Mouse (Mus musculus): ENCODE measurements around the gene Armc9. TPM values are rescaled to one million over a fixed set of nuclear protein-coding genes. Genes with fewer than 3 reads are reported as not detected.

The Armc9 gene
- total and polyA plus RNA-seq, 3 experiments = 7.2 to 12.0 TPM; not detected in 1

DNA sequence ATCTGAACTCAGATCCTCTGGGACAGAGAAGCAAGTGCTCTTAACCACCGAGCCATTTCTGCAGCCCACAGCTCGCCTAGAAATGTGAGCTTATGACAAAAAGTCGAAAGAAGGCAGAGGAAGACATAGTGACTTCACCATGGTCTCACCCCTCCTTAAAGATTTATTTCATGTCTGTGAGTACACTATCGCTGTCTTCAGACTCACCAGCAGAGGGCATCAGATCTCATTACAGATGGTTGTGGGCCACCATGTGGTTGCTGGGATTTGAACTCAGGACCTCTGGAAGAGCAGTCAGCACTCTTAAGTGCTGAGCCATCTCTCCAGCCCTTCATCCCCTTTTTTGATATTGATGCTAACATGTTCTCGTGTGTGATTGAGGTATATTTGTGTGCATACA, 20.0 kb downstream of the Armc9 start:
- Histone ChIP-seq H3K9ac (ENCODE audit: control insufficient read depth, low read depth, low read length, poor library complexity, severe bottlenecking) (no peak overlapping the region), H3K27me3 (ENCODE audit: control insufficient read depth in 1 of 2, insufficient read depth in 2 of 2, low read length in 2 of 2) (no peaks in the 10 kb centered on the region), H3K4me1 (ENCODE audit: control insufficient read depth in 1 of 2, insufficient read depth in 2 of 2, low read length in 2 of 2) (no peaks in the 10 kb centered on the region), H3K9me3 (replicated peaks; ENCODE audit: insufficient read depth, low read length) (no peaks in the 10 kb centered on the region), H3K79me2 (ENCODE audit: control insufficient read depth, insufficient read depth, low read length, poor library complexity) (no peaks in the 10 kb centered on the region), H3K4me3 (ENCODE audit: control insufficient read depth in 1 of 2, insufficient read depth in 1 of 2, low read depth in 2 of 2, low read length in 2 of 2) (no peak overlapping the region), H3K36me3 (ENCODE audit: control insufficient read depth in 1 of 2, insufficient read depth in 2 of 2, low read length in 2 of 2) (no peaks in the 10 kb centered on the region; a peak in 1 of 4 replicates), H3K27ac (ENCODE audit: control insufficient read depth, low read depth, low read length) (no peak overlapping the region)
- TF ChIP-seq SMC3 (IDR thresholded peaks at IDR 0.05; ENCODE audit: low read depth, low read length) = no peak
- no peak for TF ChIP-seq MYB (IDR thresholded peaks at IDR 0.05; ENCODE audit: low read depth, low read length)
- no peak for TF ChIP-seq POLR2A (IDR thresholded peaks at IDR 0.05; ENCODE audit: control insufficient read depth in 1 of 2, insufficient read depth in 1 of 2, low read depth in 1 of 2, low read length in 2 of 2, poor library complexity in 1 of 2)
- no peak for TF ChIP-seq NELFE (IDR thresholded peaks at IDR 0.05; ENCODE audit: low read depth, low read length)
- no peak for TF ChIP-seq GATA1 (IDR thresholded peaks at IDR 0.05; ENCODE audit: low read depth, low read length)
- TF ChIP-seq JUND (IDR thresholded peaks at IDR 0.05; ENCODE audit: low read depth, low read length) = no peak
- no peak for TF ChIP-seq RAD21 (IDR thresholded peaks at IDR 0.05; ENCODE audit: low read depth, low read length)
- TF ChIP-seq POLR2AphosphoS2 (IDR thresholded peaks at IDR 0.05; ENCODE audit: low read length) = no peak
- no peak for TF ChIP-seq ELF1 (IDR thresholded peaks at IDR 0.05; ENCODE audit: low read depth, low read length)
- TF ChIP-seq CHD1 (IDR thresholded peaks at IDR 0.05; ENCODE audit: low read depth, low read length) = no peak
- DNase-seq (ENCODE audit: low read depth, low spot score) = no peak

DNA sequence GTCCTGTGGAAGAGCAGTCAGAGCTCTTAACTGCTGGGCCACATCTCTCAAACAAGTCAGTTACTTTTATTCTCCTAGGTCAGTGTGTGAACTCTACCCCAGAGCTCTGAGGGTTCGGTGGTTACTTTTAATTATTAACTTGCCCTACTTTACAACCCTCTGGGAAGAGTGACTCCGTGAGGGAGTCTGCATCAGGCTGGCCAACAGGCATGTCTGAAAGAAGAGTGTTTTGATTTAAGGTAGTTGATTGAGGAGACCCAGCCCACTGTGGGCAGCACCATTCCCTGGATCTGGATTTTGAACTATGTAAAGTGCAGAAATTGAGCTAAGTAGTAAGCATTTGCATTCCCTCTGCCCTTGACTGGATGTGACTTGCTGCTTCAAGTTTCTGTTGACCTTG, 21.5 kb downstream of the Armc9 start:
- Histone ChIP-seq H3K79me2 (ENCODE audit: control insufficient read depth, insufficient read depth, low read length, poor library complexity) (no peaks in the 10 kb centered on the region), H3K36me3 (ENCODE audit: control insufficient read depth in 1 of 2, insufficient read depth in 2 of 2, low read length in 2 of 2) (no peaks in the 10 kb centered on the region; a peak in 1 of 4 replicates), H3K27ac (ENCODE audit: control insufficient read depth, low read depth, low read length) (no peak overlapping the region)

DNA sequence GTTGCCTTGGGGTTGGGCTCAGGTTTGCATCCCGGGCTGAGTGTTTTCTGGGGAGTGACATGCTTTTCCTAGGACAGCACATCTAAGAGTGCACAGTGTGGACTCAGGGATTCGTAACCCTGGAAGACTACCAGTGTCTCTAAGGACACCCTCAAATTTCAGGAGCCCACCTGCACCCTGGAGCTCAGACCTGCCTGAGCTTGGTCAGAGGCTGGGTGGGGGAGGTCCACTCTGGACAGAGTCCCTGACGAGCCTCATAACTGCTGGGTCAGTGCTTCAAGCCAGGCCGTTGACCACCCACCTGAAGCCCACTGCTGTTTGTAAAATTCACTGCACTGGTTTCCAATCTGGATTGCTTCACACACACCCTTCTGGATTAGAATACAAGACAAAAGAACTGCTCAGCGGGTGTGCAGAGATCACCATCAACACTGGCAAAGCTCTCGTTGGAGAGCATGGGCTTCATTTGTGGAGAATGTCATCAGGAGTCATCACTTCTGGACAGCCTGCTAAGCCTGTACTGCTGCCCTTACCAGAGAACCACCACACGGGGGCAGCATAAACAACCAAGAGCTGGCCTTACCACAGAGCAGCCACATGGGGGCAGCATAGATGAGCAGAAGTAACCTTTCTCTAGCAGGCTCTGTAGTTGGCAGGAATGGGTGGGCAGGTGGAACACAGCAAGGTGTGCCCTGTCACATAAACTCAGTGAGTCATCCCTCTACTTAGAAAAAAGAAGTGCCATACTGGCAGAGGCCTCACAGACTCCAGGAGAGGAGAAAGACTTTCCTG, 24.1 kb downstream of the Armc9 start:
- peak; percentile 89 for DNase-seq (ENCODE audit: low read depth, low spot score)
- Histone ChIP-seq H3K79me2 (ENCODE audit: control insufficient read depth, insufficient read depth, low read length, poor library complexity) (no peaks in the 10 kb centered on the region), H3K4me1 (ENCODE audit: control insufficient read depth in 1 of 2, insufficient read depth in 2 of 2, low read length in 2 of 2) (no peaks in the 10 kb centered on the region), H3K27ac (ENCODE audit: control insufficient read depth, low read depth, low read length) (no peak overlapping the region), H3K4me3 (ENCODE audit: control insufficient read depth in 1 of 2, insufficient read depth in 1 of 2, low read depth in 2 of 2, low read length in 2 of 2) (no peak overlapping the region), H3K9ac (ENCODE audit: control insufficient read depth, low read depth, low read length, poor library complexity, severe bottlenecking) (no peak overlapping the region), H3K9me3 (replicated peaks; ENCODE audit: insufficient read depth, low read length) (no peaks in the 10 kb centered on the region), H3K36me3 (ENCODE audit: control insufficient read depth in 1 of 2, insufficient read depth in 2 of 2, low read length in 2 of 2) (no peaks in the 10 kb centered on the region; a peak in 1 of 4 replicates), H3K27me3 (ENCODE audit: control insufficient read depth in 1 of 2, insufficient read depth in 2 of 2, low read length in 2 of 2) (no peaks in the 10 kb centered on the region)
- TF ChIP-seq RCOR1 (IDR thresholded peaks at IDR 0.05; ENCODE audit: low read depth, low read length) (peak; percentile 42; the same call in 1 of the 2 replicates), TCF12 (IDR thresholded peaks at IDR 0.05; ENCODE audit: low read depth, low read length) (peak; percentile 10; the same call in 1 of the 2 replicates), GABPA (IDR thresholded peaks at IDR 0.05; ENCODE audit: low read depth, low read length) (no peak), ZMIZ1 (IDR thresholded peaks at IDR 0.05; ENCODE audit: low read depth, low read length) (no peak), POLR2A (IDR thresholded peaks at IDR 0.05; ENCODE audit: control insufficient read depth in 1 of 2, insufficient read depth in 1 of 2, low read depth in 1 of 2, low read length in 2 of 2, poor library complexity in 1 of 2) (no peak), TBP (IDR thresholded peaks at IDR 0.05; ENCODE audit: low read depth, low read length) (no peak), CHD2 (IDR thresholded peaks at IDR 0.05; ENCODE audit: low read length) (no peak), ZNF384 (IDR thresholded peaks at IDR 0.05; ENCODE audit: low read depth, low read length) (peak; percentile 66), NELFE (IDR thresholded peaks at IDR 0.05; ENCODE audit: low read depth, low read length) (no peak), MAX (IDR thresholded peaks at IDR 0.05; ENCODE audit: low read length) (0 out of 2 replicates have a peak, but pooled peaks have one; percentile 27), SMC3 (IDR thresholded peaks at IDR 0.05; ENCODE audit: low read depth, low read length) (peak; percentile 100), GATA1 (IDR thresholded peaks at IDR 0.05; ENCODE audit: low read depth, low read length) (no peak), MYC (IDR thresholded peaks at IDR 0.05; ENCODE audit: low read depth, low read length) (no peak), EP300 (IDR thresholded peaks at IDR 0.05; ENCODE audit: low read depth in 1 of 2, low read length in 2 of 2) (peak in 1 of 2 experiments; percentile 71; a peak in 2 of 4 replicates), NRF1 (IDR thresholded peaks at IDR 0.05; ENCODE audit: insufficient read depth, low read depth, low read length, poor library complexity, severe bottlenecking) (0 out of 2 replicates have a peak, but pooled peaks have one; percentile 23)

More for the DNA sequence above, 21.5 kb downstream of the Armc9 start:
- no peak overlapping the region for H3K9ac ChIP-seq (ENCODE audit: control insufficient read depth, low read depth, low read length, poor library complexity, severe bottlenecking)
- no peaks in the 10 kb centered on the region for H3K4me1 ChIP-seq (ENCODE audit: control insufficient read depth in 1 of 2, insufficient read depth in 2 of 2, low read length in 2 of 2)
- DNase-seq (ENCODE audit: low read depth, low spot score) = no peak
- no peak for TF ChIP-seq BHLHE40 (IDR thresholded peaks at IDR 0.05; ENCODE audit: borderline replicate concordance, low read depth, low read length)
- no peak for TF ChIP-seq MYC (IDR thresholded peaks at IDR 0.05; ENCODE audit: low read depth, low read length)
- TF ChIP-seq CTCF (IDR thresholded peaks at IDR 0.05 in 2 of 3, conservative IDR thresholded peaks at IDR 0.05 in 1 of 3; ENCODE audit: control insufficient read depth in 1 of 3, insufficient read depth in 1 of 3, low read depth in 2 of 3, low read length in 3 of 3, poor library complexity in 1 of 3, severe bottlenecking in 1 of 3) = no peak
- no peak for TF ChIP-seq ZKSCAN1 (IDR thresholded peaks at IDR 0.05; ENCODE audit: low read depth, low read length)
- no peak for TF ChIP-seq POLR2AphosphoS5 (IDR thresholded peaks at IDR 0.05; ENCODE audit: borderline replicate concordance, low read depth, low read length)
- TF ChIP-seq JUND (IDR thresholded peaks at IDR 0.05; ENCODE audit: low read depth, low read length) = no peak
- no peak for TF ChIP-seq UBTF (IDR thresholded peaks at IDR 0.05; ENCODE audit: borderline replicate concordance, insufficient read depth, low read depth, low read length)
- no peak for TF ChIP-seq ZC3H11A (IDR thresholded peaks at IDR 0.05; ENCODE audit: low read depth, low read length)
- H3K9me3 ChIP-seq (replicated peaks; ENCODE audit: insufficient read depth, low read length) = no peaks in the 10 kb centered on the region
- no peaks in the 10 kb centered on the region for H3K27me3 ChIP-seq (ENCODE audit: control insufficient read depth in 1 of 2, insufficient read depth in 2 of 2, low read length in 2 of 2)
- no peak overlapping the region for H3K4me3 ChIP-seq (ENCODE audit: control insufficient read depth in 1 of 2, insufficient read depth in 1 of 2, low read depth in 2 of 2, low read length in 2 of 2)
